Mouse (Mus musculus) heart, postnatal 0 days (tissue): ENCODE data around the gene Camk2d. TPM values are rescaled to one million over a fixed set of nuclear protein-coding genes. Genes with fewer than 3 reads are reported as not detected.

Source experiments
- ATAC-seq: fragments of 200-750 bp; cut with Nextera tagmentation; 2 replicates; pipeline ENCODE4 v1.8.0; 2017; ENCODE audit warnings: low read depth, moderate number of reproducible peaks, moderate library complexity; ENCODE audit not compliant: insufficient read depth
- DNase-seq: peaks from one replicate; pipeline ENCODE4 v3.0.0-alpha.2; 2016; ENCODE audit warnings: low spot score
- H3K27ac ChIP-seq: fragments of 300-500 bp; sonication (generic); 2 replicates; pipeline ENCODE4 v1.5.1; 2014; ENCODE audit warnings: low read depth, mild to moderate bottlenecking
- H3K27me3 ChIP-seq: fragments of 300-500 bp; sonication (generic); 2 replicates; pipeline ENCODE4 v1.6.1; 2014; ENCODE audit warnings: low read length, mixed read lengths; ENCODE audit not compliant: control insufficient read depth, insufficient read depth
- H3K36me3 ChIP-seq: fragments of 300-500 bp; sonication (generic); replicated peaks from 2 replicates; pipeline ENCODE4 v1.6.1; 2014; ENCODE audit warnings: low read length, mixed read lengths; ENCODE audit not compliant: control insufficient read depth, insufficient read depth
- H3K4me1 ChIP-seq: fragments of 300-500 bp; sonication (generic); 2 replicates; pipeline ENCODE4 v1.6.1; 2014; ENCODE audit warnings: antibody characterized with exemption; ENCODE audit not compliant: control insufficient read depth, insufficient read depth
- H3K4me2 ChIP-seq: fragments of 300-500 bp; sonication (generic); 2 replicates; pipeline ENCODE4 v1.6.1; 2014; ENCODE audit warnings: low read depth, mild to moderate bottlenecking, low read length, moderate library complexity
- H3K4me3 ChIP-seq: fragments of 300-500 bp; sonication (generic); 2 replicates; pipeline ENCODE4 v1.5.1; 2014; ENCODE audit warnings: low read depth, low read length
- H3K9ac ChIP-seq: fragments of 300-500 bp; sonication (generic); replicated peaks from 2 replicates; pipeline ENCODE4 v1.6.1; 2014; ENCODE audit warnings: low read depth, low read length, mixed read lengths
- H3K9me3 ChIP-seq: fragments of 300-500 bp; sonication (generic); replicated peaks from 2 replicates; pipeline ENCODE4 v1.6.1; 2016; ENCODE audit warnings: low read length; ENCODE audit not compliant: control insufficient read depth
- CTCF ChIP-seq: IDR thresholded peaks from 2 replicates; pipeline ENCODE4 v1.5.1; 2016; ENCODE audit warnings: antibody characterized with exemption, control low read depth, low read depth
- EP300 ChIP-seq: IDR thresholded peaks from 2 replicates; pipeline ENCODE4 v1.6.1; 2016; ENCODE audit warnings: antibody characterized with exemption, low read depth
- WGBS: fragments of 180-500 bp; shearing (Covaris S2); extraction: QIAGEN DNeasy Blood & Tissue Kit; methylation state at CpG from one replicate; pipeline ENCODE4 v1.1.7; 2014; 5-methylcytosine and 5-hydroxymethylcytosine counted together
- polyA plus RNA-seq: library from polyadenylated mRNA; unstranded; fragments of >200 nt; fragmentation: Nextera tagmentation; extraction: Ambion mirVana; gene quantifications from 2 replicates; pipeline ENCODE4 v1.2.1, GENCODE M21; 2015
- total RNA-seq: library from RNA; depleted of rRNA; stranded (reverse); fragments of >200 nt; gene quantifications from 2 replicates; pipeline ENCODE4 v1.2.3, GENCODE M21; 2014; ENCODE audit warnings: low replicate concordance

Gene Camk2d
- total and polyA plus RNA-seq, 2 experiments from 2014 or later = 109 to 191 TPM

- no peak for TF ChIP-seq EP300
- TF ChIP-seq CTCF = no peak
- H3K27ac ChIP-seq = peak overlapping the region; percentile 95
- no peaks in the 10 kb centered on the region for H3K27me3 ChIP-seq
- no peaks in the 10 kb centered on the region for H3K36me3 ChIP-seq
- DNase-seq (no peak), ATAC-seq (no peak)
- peaks cover 45% of the 10 kb centered on the region for H3K4me1 ChIP-seq
- H3K4me2 ChIP-seq = peak overlapping the region; percentile 42; the same call in 1 of the 2 replicates
- H3K9ac ChIP-seq = peak overlapping the region; percentile 46
- no peaks in the 10 kb centered on the region for H3K9me3 ChIP-seq
- no peak overlapping the region for H3K4me3 ChIP-seq
- WGBS = 39% methylated on average over 8 of the region's 8 CpGs
These were observed 63.1 kb downstream of the Camk2d start for GRCm38 (mm10) chr3:126659235-126659634.

GRCm38 (mm10) chr3:126659832-126660564 lies 63.9 kb downstream of the Camk2d start:
- ATAC-seq (peak; percentile 15; the same call in 1 of the 2 replicates), DNase-seq (no peak)
- no peak overlapping the region for H3K4me3 ChIP-seq
- H3K27ac ChIP-seq = peak overlapping the region; percentile 95
- H3K4me2 ChIP-seq = peak overlapping the region; percentile 28; the same call in 1 of the 2 replicates
- H3K27me3 ChIP-seq = no peaks in the 10 kb centered on the region
- H3K4me1 ChIP-seq = peaks cover 50% of the 10 kb centered on the region
- 0 out of 2 replicates have a peak overlapping the region, but pooled peaks have one; percentile 15 for H3K9ac ChIP-seq
- H3K36me3 ChIP-seq = no peaks in the 10 kb centered on the region
- 32% methylated on average over 8 of the region's 8 CpGs for WGBS
- no peaks in the 10 kb centered on the region for H3K9me3 ChIP-seq
- TF ChIP-seq EP300 (no peak), CTCF (no peak)

DNA sequence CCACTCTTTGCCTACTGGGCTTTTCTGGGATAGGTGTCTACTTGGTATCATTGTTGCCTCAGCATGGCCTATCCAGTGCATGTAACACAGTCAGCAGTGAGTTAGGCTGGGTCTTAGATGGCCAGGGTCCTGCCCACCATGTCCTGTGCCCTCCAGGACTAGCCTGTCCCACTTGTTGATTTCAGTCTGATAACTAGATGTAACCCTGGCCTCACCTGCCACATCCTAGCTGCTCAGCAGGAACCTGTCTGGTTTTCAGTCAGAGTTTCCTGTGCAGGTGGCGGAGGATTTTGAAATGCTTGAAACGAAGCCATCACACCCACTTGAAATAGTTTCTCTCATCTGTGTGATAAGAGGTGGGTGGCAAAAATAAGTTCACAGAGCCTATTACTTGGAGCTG lies 64.5 kb downstream of the Camk2d start:
- DNase-seq (no peak), ATAC-seq (peak; percentile 27)
- peak overlapping the region; percentile 95 for H3K27ac ChIP-seq
- peak overlapping the region; percentile 28; the same call in 1 of the 2 replicates for H3K4me2 ChIP-seq
- no peak for TF ChIP-seq CTCF
- no peak for TF ChIP-seq EP300
- peaks cover 50% of the 10 kb centered on the region for H3K4me1 ChIP-seq
- no peaks in the 10 kb centered on the region for H3K9me3 ChIP-seq
- WGBS = 14% methylated on average over 2 of the region's 2 CpGs
- 0 out of 2 replicates have a peak overlapping the region, but pooled peaks have one; percentile 15 for H3K9ac ChIP-seq
- no peaks in the 10 kb centered on the region for H3K36me3 ChIP-seq
- H3K4me3 ChIP-seq = no peak overlapping the region
- no peaks in the 10 kb centered on the region for H3K27me3 ChIP-seq

GRCm38 (mm10) chr3:126660986-126661385 lies 64.9 kb downstream of the Camk2d start:
- Histone ChIP-seq H3K27ac (peak overlapping the region; percentile 95), H3K9me3 (no peaks in the 10 kb centered on the region), H3K4me3 (no peak overlapping the region), H3K9ac (no peak overlapping the region), H3K4me1 (peaks cover 50% of the 10 kb centered on the region), H3K4me2 (peak overlapping the region; percentile 28; the same call in 1 of the 2 replicates), H3K36me3 (no peaks in the 10 kb centered on the region), H3K27me3 (no peaks in the 10 kb centered on the region)
- DNase-seq = peak; percentile 75
- peak; percentile 74; the same call in 1 of the 2 replicates for ATAC-seq
- TF ChIP-seq CTCF (no peak), EP300 (no peak)
- WGBS = 28% methylated on average over 6 of the region's 6 CpGs

- H3K4me2 ChIP-seq = no peak overlapping the region
- no peaks in the 10 kb centered on the region for H3K27me3 ChIP-seq
- no peak overlapping the region for H3K9ac ChIP-seq
- no peaks in the 10 kb centered on the region for H3K36me3 ChIP-seq
- 84% methylated on average over 3 of the region's 3 CpGs for WGBS
- TF ChIP-seq CTCF (no peak), EP300 (no peak)
- ATAC-seq (no peak), DNase-seq (no peak)
- no peaks in the 10 kb centered on the region for H3K9me3 ChIP-seq
- peaks cover 46% of the 10 kb centered on the region for H3K4me1 ChIP-seq
- no peak overlapping the region for H3K4me3 ChIP-seq
- peak overlapping the region; percentile 95 for H3K27ac ChIP-seq
These were observed 65.8 kb downstream of the Camk2d start for GRCm38 (mm10) chr3:126661920-126662319.
